Mouse (Mus musculus) cerebellum, adult 2 months (tissue): ENCODE measurements around the gene Cbx7.

Experiments used
- CTCF ChIP-seq: fragments of 200-500 bp; IDR thresholded peaks from 2 replicates; pipeline ENCODE4 v1.5.1; 2011; ENCODE audit warnings: low read depth, mild to moderate bottlenecking, control low read depth, low read length, moderate library complexity, borderline replicate concordance; ENCODE audit not compliant: insufficient read depth
- POLR2A ChIP-seq: fragments of 200-500 bp; IDR thresholded peaks from 2 replicates; pipeline ENCODE4 v1.6.1; 2011; ENCODE audit warnings: low read length, control low read depth, borderline replicate concordance; ENCODE audit not compliant: insufficient read depth

DNA sequence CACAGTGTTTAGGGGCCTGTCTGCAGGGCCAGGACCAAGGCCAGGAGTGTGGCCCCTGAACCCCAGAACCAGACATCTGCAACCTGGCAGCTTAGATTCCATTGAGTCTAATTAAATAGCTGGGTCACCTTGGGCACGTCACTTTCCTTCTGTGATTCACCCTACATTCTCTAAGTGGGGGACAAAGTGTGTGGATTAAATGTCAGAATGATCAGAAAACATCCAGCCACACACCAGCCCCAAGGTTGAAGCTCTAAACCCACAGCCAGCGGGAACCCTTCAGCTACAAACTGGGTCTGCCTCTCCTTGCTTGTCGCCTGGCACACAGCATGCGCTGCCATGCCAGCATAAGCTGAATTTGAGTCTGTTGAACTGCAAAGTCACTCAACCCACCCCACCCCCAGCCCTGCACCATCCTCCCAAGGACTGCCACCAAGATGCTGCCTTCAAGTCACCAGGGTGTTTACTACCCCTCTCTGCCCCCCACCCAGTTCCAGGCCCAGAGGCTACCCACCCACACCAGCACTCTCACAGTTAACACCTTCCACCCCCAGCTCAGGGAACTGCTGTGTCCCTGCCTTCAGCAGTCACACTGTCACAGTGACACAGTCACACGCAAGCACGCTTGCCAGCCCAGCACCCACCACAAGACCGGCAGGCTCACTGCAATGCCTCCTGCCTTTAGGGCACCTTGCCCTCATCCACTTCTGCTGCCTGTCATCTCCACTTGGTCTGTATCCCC is 44.5 kb upstream of the Cbx7 start:
- no peak for TF ChIP-seq CTCF
- TF ChIP-seq POLR2A: no peak
